Mouse (Mus musculus) testis, postnatal 10 days (tissue): ENCODE measurements around the gene Egfem1.

Experiments
- DNase-seq: peaks from one replicate; pipeline ENCODE4 v3.0.0; 2021; ENCODE audit warnings: low spot score

Egfem1 gene

GRCm38 (mm10) chr3:29342223-29342791 is 260.5 kb downstream of the Egfem1 start:
- no peak for DNase-seq

GRCm38 (mm10) chr3:29345805-29346204 is 264.0 kb downstream of the Egfem1 start:
- no peak for DNase-seq

GRCm38 (mm10) chr3:29366907-29367306 is 285.1 kb downstream of the Egfem1 start:
- DNase-seq: no peak

- DNase-seq: peak; percentile 37
Observed at GRCm38 (mm10) chr3:29370519-29370918, 288.7 kb downstream of the Egfem1 start.

GRCm38 (mm10) chr3:29381255-29381654 is 299.4 kb downstream of the Egfem1 start:
- DNase-seq: no peak

- no peak for DNase-seq
Observed at GRCm38 (mm10) chr3:29399064-29399463, 317.2 kb downstream of the Egfem1 start.

- no peak for DNase-seq
Observed at GRCm38 (mm10) chr3:29421634-29422033, 339.8 kb downstream of the Egfem1 start.

- no peak for DNase-seq
Observed at GRCm38 (mm10) chr3:29432109-29433091, 350.6 kb downstream of the Egfem1 start.

GRCm38 (mm10) chr3:29443024-29443423 is 361.2 kb downstream of the Egfem1 start:
- no peak for DNase-seq

- DNase-seq: no peak
Observed at GRCm38 (mm10) chr3:29444661-29445060, 362.8 kb downstream of the Egfem1 start.

GRCm38 (mm10) chr3:29446081-29446480 is 364.3 kb downstream of the Egfem1 start:
- DNase-seq: no peak

- no peak for DNase-seq
Observed at GRCm38 (mm10) chr3:29448829-29449406, 367.1 kb downstream of the Egfem1 start.

- no peak for DNase-seq
Observed at GRCm38 (mm10) chr3:29498211-29498610, 416.4 kb downstream of the Egfem1 start.

- no peak for DNase-seq
Observed at GRCm38 (mm10) chr3:29499188-29499587, 417.4 kb downstream of the Egfem1 start.

- DNase-seq: no peak
Observed at GRCm38 (mm10) chr3:29525298-29525962, 443.6 kb downstream of the Egfem1 start.

- no peak for DNase-seq
Observed at GRCm38 (mm10) chr3:29525963-29526301, 444.1 kb downstream of the Egfem1 start.

- no peak for DNase-seq
Observed at GRCm38 (mm10) chr3:29539211-29539610, 457.4 kb downstream of the Egfem1 start.

- DNase-seq: no peak
Observed at GRCm38 (mm10) chr3:29539902-29540301, 458.1 kb downstream of the Egfem1 start.

- no peak for DNase-seq
Observed at GRCm38 (mm10) chr3:29541477-29542079, 459.8 kb downstream of the Egfem1 start.

GRCm38 (mm10) chr3:29544056-29544455 is 462.2 kb downstream of the Egfem1 start:
- no peak for DNase-seq

GRCm38 (mm10) chr3:29563171-29563570 is 481.3 kb downstream of the Egfem1 start:
- no peak for DNase-seq
